Mouse (Mus musculus) frontal cortex, postnatal 25 days (tissue): Measurements from ENCODE around the gene Cdh13.
A peak's percentile ranks its signal among the peaks of the same experiment; 100 is the strongest.

Experiments
- DNase-seq, 2 experiments: peaks; one replicate each; pipeline ENCODE4 v3.0.0; 2022; ENCODE audit warnings: low spot score in 2 of 2

Gene Cdh13

GRCm38 (mm10) chr8:119057876-119058275 is 774.3 kb downstream of the Cdh13 start:
- DNase-seq: no peak

GRCm38 (mm10) chr8:119061671-119062070 is 778.1 kb downstream of the Cdh13 start:
- no peak for DNase-seq

DNA sequence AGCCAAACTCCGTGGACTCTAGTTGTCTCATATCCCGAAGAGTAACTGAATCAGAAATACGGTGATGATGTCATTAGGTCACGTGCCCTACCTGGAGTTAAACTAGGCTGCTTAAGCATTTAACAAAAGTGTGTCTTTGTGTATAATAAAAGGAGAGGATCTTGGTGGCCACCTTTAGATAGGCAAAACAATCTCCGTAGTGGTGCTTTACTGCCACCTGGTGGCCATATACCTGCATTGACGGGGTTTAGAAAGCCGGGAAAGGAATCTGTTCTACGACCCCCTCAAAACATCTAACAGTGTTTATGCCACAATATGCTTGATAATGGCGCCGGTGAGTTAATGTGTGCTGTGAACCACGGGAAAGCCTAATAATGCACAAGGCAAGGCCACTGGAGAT is 781.0 kb downstream of the Cdh13 start:
- peak; percentile 36 to 53 for DNase-seq

DNA sequence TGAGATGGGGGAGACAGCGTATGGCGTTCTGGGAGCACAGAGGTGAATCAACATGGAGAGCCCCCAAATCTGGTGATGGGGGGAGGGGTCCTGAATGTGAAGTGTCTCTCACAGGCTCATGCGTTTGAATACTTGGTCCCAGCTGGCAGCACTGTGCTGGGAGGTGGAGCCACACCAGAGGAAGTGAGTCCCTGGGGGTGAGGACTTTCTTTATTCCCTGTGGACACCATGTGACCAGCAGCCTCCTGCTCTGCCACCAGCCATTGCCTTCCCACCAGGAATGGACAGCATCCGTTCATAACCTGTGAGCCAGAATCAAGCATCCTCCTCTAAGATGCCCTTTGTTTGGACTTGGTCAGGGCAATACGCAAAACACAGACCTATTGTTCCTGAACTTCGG is 788.8 kb downstream of the Cdh13 start:
- no peak for DNase-seq

DNA sequence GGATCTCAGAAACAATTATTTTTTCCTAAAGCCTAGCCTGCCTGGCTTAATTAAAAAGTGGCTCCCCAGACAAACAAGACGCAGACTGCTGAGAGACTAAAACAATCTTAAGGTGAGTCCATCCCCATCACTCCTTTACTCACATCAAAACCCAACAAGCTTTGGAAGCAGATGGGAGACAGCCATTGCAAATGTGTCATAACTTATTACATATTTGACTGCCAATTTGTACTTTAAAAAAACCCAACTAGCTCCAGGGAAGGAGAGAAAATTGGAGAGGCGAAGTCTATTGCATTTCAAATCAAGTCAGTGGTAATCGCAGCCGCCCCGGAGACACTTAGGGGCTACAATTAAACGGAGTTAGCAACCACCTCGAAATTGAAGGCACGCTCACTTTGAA is 801.5 kb downstream of the Cdh13 start:
- DNase-seq: no peak

GRCm38 (mm10) chr8:119098261-119098660 is 814.7 kb downstream of the Cdh13 start:
- DNase-seq: no peak

DNA sequence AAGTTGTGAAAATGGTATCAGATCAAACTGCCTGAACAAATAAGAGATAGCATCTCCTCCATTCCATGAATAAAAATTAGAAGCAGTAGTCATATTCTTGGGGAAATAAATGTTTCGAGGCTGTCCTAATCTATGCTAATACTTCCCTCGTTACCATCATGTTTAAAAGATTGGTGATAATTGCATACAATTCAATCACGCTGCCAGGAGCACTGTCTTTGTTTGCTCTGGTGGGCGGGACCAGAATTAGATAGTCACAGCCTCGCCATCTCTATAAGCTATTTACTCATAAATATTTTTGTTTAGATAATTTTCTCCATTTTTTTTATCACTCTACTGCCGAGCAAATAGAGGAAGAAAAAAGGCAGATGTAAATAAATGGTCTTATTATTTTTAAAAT is 819.3 kb downstream of the Cdh13 start:
- DNase-seq: no peak

DNA sequence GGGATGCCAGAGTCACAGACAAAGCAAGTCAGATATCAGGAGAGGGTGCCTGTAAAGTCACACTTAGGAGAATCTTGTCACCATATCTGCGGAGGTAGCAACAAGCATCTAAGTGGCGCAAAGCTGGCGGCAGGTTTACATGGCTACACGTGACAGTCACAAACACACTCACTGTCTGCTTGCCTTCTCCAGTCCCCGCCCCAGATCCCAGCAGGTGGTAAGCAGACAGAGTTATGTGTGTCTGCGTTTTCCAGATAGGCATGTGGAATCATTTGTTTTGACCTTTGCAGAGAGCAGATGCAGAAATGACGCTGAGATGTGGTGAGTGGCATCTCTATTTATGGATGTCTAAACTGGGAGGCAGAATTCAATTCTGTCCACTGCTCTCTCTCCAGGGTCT is 826.1 kb downstream of the Cdh13 start:
- no peak for DNase-seq

DNA sequence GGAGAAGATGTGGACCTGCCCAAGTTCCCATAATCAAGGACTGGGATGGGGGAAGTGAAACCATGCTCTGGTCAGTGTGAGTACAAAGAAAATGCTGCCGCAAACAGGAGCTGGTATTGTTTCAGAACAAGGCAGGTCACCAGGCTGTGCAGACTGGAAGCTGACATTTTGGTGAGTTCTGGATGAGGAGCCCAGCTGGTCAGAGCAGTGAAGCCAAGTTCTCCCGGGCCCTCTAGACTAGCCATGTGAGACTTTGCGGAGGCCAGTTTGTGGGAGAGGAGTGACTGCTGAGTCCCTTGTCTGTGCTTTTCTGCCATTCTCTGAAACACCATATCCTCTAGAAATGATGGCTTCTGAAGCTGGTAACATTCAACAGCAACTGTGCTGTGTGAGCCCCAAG is 829.3 kb downstream of the Cdh13 start:
- no peak for DNase-seq

- no peak for DNase-seq
These were observed 837.7 kb downstream of the Cdh13 start for GRCm38 (mm10) chr8:119121236-119121635.

DNA sequence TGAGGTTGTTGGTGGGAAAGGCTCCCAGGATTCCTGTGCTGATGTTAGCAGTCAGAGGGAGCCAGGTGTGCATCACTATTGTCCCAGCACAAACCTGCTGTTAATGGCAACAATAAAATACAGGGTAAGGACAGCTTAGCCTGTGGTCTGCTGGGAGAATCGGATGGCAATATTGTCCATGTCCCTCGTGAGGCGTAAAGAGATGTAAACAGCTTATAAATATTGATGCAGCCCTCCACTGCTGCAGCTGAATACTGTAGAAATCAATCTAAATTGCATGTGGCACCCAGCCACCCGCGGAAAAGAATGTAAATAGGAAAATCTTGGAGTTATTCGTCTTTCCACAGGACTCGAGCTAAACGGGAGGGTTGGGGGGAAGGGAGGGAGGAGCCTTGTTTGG is 844.3 kb downstream of the Cdh13 start:
- DNase-seq: no peak

DNA sequence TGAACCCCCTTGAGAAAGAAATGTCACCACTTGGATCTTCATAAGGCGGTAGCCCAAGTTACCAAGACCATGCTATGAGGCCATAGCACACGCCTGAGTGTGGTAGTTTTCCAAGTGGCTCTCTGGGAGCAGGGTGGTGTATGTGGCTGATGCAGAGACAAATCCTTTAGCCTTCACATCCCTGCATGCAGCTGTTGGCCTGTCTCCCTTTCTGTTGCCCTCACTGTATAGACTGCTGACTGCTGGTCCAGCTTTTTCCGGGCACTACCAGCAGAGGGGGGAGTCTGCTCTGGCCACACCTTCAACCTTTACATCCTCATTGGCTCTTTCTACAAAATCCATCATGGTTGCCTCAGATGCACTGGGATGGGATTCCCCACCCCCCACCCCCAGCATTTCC is 844.7 kb downstream of the Cdh13 start:
- DNase-seq: no peak

DNA sequence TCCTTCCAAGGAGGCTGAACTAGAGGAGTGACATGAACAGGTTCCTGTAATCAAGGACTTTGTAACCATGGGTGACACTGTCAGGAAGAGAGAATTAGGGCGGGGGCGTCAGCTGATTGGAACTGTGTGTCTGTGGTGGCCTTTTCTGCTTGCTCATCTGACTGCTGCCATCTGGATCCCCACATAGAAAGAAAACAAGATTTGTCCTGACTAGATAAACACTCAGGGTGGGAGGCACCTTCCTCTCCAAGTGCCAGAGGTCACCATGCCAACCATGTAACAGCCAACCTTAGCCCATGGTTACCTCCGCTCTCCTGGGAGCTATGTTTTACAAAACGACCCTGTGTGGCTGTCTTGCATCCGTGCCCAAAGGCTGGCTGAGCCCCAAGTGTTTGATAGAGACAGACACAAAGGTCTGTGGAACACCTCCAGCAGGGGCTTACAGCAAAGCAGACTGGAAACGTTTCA is 873.0 kb downstream of the Cdh13 start:
- no peak for DNase-seq

DNA sequence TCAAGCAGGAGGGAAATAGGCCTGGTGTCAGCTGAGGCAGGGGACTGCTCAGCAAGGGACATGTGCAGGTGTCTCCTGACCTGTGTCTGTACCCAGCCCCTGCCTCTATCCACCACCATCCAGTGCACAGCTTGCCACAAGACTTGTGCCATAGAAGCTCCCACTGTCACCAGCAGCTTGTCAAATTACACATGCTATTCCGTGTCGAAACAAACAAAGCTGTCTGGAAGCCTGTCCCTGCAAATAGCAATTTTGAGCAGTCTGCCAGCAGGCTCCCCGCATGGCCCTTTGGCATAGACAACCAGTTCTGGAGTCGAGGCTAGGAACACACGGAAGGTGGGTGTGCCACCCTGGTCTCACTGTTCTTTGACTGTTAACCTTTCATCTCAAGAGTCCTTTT is 875.1 kb downstream of the Cdh13 start:
- DNase-seq: peak in 1 of 2 experiments; percentile 9

- no peak for DNase-seq
These were observed 876.3 kb downstream of the Cdh13 start for GRCm38 (mm10) chr8:119159794-119160193.

DNA sequence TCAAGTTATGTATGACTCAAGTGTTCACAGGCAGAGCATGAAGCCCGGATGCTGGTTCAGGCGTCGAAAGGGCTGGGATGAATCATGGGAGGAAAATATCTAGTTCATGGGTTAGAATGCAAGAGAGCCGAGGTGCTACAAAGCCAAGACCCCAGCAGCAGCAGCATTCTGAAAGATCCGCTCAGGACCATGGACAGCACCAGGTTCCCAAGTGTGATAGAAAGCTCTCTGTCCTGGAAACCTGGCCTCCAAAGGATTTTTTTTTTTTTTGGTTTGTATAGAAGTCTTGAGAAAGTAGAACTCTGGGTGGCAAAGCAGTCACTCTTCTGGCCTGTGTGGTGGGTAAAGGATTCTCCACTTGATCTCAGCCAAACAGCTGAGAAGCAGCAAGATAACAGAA is 880.5 kb downstream of the Cdh13 start:
- no peak for DNase-seq

DNA sequence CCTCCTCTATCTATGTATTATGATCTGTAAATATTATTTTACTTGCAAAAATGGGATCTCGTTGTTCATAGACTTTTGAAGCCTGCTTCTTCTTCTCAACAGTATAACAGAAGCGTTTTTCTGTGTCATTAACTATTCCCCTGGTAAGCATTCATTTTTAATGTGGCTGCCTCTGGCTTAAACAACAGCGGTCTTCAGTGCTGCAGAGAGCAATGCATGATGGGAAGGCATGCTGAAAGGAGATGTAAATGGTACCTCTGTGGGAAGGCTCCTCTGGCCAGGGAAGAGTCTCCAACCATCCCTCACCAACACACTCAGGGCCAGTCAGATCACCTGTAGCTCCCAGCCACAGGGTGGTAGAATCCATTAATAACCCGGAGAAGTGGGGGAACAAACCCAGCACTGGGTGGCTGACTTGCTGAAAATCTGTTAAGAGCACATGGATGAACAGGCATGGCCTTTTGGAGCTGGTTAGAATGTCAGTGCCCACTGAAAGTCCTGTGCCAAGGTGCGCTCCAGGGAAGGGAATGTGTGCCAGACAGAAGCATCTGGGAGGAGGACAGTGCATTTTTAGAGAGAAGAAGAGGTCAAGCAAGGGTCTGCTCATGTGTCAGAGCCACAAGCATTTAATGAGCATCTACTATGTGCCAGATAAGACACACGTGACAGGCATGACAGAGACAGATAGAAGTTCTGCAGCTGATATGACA is 893.8 kb downstream of the Cdh13 start:
- DNase-seq: no peak

GRCm38 (mm10) chr8:119180626-119181025 is 897.1 kb downstream of the Cdh13 start:
- no peak for DNase-seq

GRCm38 (mm10) chr8:119195695-119196094 is 912.2 kb downstream of the Cdh13 start:
- DNase-seq: no peak

DNA sequence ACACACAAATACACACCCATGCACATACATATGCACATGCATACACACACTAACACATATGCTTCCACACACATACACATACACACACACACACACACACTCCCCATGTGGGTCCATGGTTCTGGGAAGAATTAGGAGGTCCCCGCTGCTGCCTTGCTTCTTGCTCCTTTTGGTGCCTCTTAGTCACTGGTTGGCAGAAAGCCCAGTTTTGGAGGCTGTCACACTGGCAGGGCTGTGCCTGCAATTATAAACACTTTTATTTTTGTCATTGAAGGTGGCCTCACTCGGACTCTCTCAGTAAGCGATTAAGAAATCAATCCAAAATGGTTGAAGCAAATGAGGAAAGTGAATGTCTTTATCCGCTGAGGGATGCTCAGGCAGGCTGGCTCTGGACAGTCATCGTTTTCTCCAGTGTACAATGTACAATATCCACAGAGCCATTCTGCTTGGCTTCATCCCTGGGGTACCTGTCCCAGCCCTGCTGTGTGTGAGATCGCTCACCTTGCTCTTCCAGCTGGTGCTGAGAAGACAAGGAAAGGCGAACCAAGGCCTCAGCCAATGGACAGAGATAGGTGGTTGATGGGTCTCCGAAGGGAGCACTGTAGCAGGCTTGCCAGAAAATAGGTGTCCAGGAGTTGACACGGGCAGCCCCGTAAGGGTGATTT is 913.1 kb downstream of the Cdh13 start:
- DNase-seq: peak; percentile 33 to 62

DNA sequence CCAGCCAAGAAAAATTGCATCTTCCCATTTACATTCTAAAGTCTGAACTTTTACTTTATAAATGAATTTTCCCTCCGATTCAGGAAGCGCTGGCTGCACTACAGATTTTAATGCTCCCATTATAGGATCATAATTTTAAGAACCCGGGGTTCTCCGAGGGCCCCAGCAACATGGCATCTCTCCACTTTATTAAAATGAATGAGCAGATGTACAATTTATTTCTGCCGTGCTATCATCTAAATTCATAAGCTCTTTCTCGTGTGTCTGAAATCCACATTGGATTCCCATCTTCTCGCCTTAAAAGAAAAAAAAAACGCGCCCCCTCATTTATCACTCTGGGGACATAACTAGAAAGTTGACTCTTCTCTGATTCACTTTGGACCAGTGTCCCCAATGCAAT is 925.0 kb downstream of the Cdh13 start:
- no peak for DNase-seq

GRCm38 (mm10) chr8:119224547-119224946 is 941.0 kb downstream of the Cdh13 start:
- peak in 1 of 2 experiments; percentile 41 for DNase-seq

- no peak for DNase-seq
These were observed 961.6 kb downstream of the Cdh13 start for GRCm38 (mm10) chr8:119245181-119245580.
